Mouse (Mus musculus) thymus, adult 18-20 months (tissue): Measurements from ENCODE around the gene Kl.

Experiments
- DNase-seq, 2 experiments: peaks; one replicate each; pipeline ENCODE4 v3.0.0; 2022; ENCODE audit warnings: mixed read lengths in 2 of 2

Kl gene

GRCm38 (mm10) chr5:150967925-150968324, 15.5 kb downstream of the Kl start:
- DNase-seq, result no peak

GRCm38 (mm10) chr5:150970551-150970950, 18.1 kb downstream of the Kl start:
- DNase-seq, result no peak

- no peak for DNase-seq
These were observed 18.7 kb downstream of the Kl start for GRCm38 (mm10) chr5:150971126-150971525.

- DNase-seq, result no peak
These were observed 21.8 kb downstream of the Kl start for GRCm38 (mm10) chr5:150974226-150974625.

GRCm38 (mm10) chr5:150977383-150977958, 25.1 kb downstream of the Kl start:
- no peak for DNase-seq

GRCm38 (mm10) chr5:150979341-150980136, 27.1 kb downstream of the Kl start:
- DNase-seq, result no peak

GRCm38 (mm10) chr5:150982082-150982481, 29.7 kb downstream of the Kl start:
- no peak for DNase-seq

GRCm38 (mm10) chr5:150994096-150994495, 41.7 kb downstream of the Kl start:
- no peak for DNase-seq

GRCm38 (mm10) chr5:150996586-150996985, 44.2 kb downstream of the Kl start:
- no peak for DNase-seq

GRCm38 (mm10) chr5:151001111-151001510, 48.7 kb downstream of the Kl start:
- DNase-seq, result no peak

- DNase-seq, result no peak
These were observed 49.6 kb downstream of the Kl start for GRCm38 (mm10) chr5:151002051-151002450.

GRCm38 (mm10) chr5:151004216-151004755, 51.9 kb downstream of the Kl start:
- DNase-seq, result no peak

- no peak for DNase-seq
These were observed 66.0 kb downstream of the Kl start for GRCm38 (mm10) chr5:151018450-151018849.

- no peak for DNase-seq
These were observed 66.6 kb downstream of the Kl start for GRCm38 (mm10) chr5:151018959-151019358.

GRCm38 (mm10) chr5:151020031-151020820, 67.8 kb downstream of the Kl start:
- no peak for DNase-seq

- DNase-seq, result no peak
These were observed 68.4 kb downstream of the Kl start for GRCm38 (mm10) chr5:151020831-151021230.

- DNase-seq, result no peak
These were observed 69.6 kb downstream of the Kl start for GRCm38 (mm10) chr5:151022026-151022425.

GRCm38 (mm10) chr5:151022939-151023338, 70.5 kb downstream of the Kl start:
- no peak for DNase-seq

GRCm38 (mm10) chr5:151023461-151023860, 71.1 kb downstream of the Kl start:
- DNase-seq, result no peak

- DNase-seq, result no peak
These were observed 72.1 kb downstream of the Kl start for GRCm38 (mm10) chr5:151024483-151024882.

- no peak for DNase-seq
These were observed 73.7 kb downstream of the Kl start for GRCm38 (mm10) chr5:151026069-151026468.

GRCm38 (mm10) chr5:151027171-151027570, 74.8 kb downstream of the Kl start:
- DNase-seq, result no peak

GRCm38 (mm10) chr5:151028906-151029305, 76.5 kb downstream of the Kl start:
- no peak for DNase-seq
